Mouse (Mus musculus) limb, embryonic 11.5 days (tissue): ENCODE data around the gene Ap4b1. TPM values are rescaled to one million over a fixed set of nuclear protein-coding genes. Genes with fewer than 3 reads are reported as not detected.
"Not testable (repeated sequence)": the region's sequence is repeated elsewhere in the genome, so short reads cannot be mapped to it uniquely, and the experiment has no call there.

Experiments used
- ATAC-seq: fragments of 200-750 bp; cut with Nextera tagmentation; 2 replicates; pipeline ENCODE4 v1.8.0; 2017; ENCODE audit warnings: low read depth; ENCODE audit not compliant: insufficient number of reproducible peaks, low FRiP score, low TSS enrichment
- DNase-seq: peaks from one replicate; pipeline ENCODE4 v3.0.0-alpha.2; 2015; ENCODE audit warnings: low spot score
- H3K27ac ChIP-seq: fragments of 300-500 bp; sonication (generic); replicated peaks from 2 replicates; pipeline ENCODE4 v1.5.1; 2014; ENCODE audit warnings: low read depth, mild to moderate bottlenecking, low read length
- H3K27me3 ChIP-seq: fragments of 300-500 bp; sonication (generic); 2 replicates; pipeline ENCODE4 v1.6.1; 2014; ENCODE audit warnings: mild to moderate bottlenecking, low read length, mixed read lengths; ENCODE audit not compliant: control insufficient read depth, insufficient read depth
- H3K36me3 ChIP-seq: fragments of 300-500 bp; sonication (generic); 2 replicates; pipeline ENCODE4 v1.6.1; 2014; ENCODE audit warnings: mild to moderate bottlenecking, low read length, moderate library complexity, mixed read lengths; ENCODE audit not compliant: control insufficient read depth, insufficient read depth
- H3K4me1 ChIP-seq: fragments of 300-500 bp; sonication (generic); 2 replicates; pipeline ENCODE4 v1.6.1; 2014; ENCODE audit warnings: low read length, mixed read lengths; ENCODE audit not compliant: control insufficient read depth, insufficient read depth
- H3K4me2 ChIP-seq: fragments of 300-500 bp; sonication (generic); 2 replicates; pipeline ENCODE4 v1.6.1; 2014; ENCODE audit warnings: low read depth, mild to moderate bottlenecking, moderate library complexity; ENCODE audit not compliant: severe bottlenecking
- H3K4me3 ChIP-seq: fragments of 300-500 bp; sonication (generic); 2 replicates; pipeline ENCODE4 v1.5.1; 2014; ENCODE audit warnings: low read depth, low read length
- H3K9ac ChIP-seq: fragments of 300-500 bp; sonication (generic); 2 replicates; pipeline ENCODE4 v1.6.1; 2014; ENCODE audit warnings: mild to moderate bottlenecking, low read length
- H3K9me3 ChIP-seq: fragments of 300-500 bp; sonication (generic); 2 replicates; pipeline ENCODE4 v1.6.1; 2016; ENCODE audit warnings: low read length; ENCODE audit not compliant: control insufficient read depth
- WGBS: fragments of 180-500 bp; shearing (Covaris S2); extraction: QIAGEN DNeasy Blood & Tissue Kit; methylation state at CpG from one replicate; pipeline ENCODE4 v1.1.7; 2014; 5-methylcytosine and 5-hydroxymethylcytosine counted together
- polyA plus RNA-seq: library from polyadenylated mRNA; unstranded; fragments of >200 nt; fragmentation: Nextera tagmentation; extraction: Ambion mirVana; gene quantifications from 2 replicates; pipeline ENCODE4 v1.2.1, GENCODE M21; 2014

Ap4b1 gene
- polyA plus RNA-seq, 1 experiment from 2014 or later, result 22.8 TPM

DNA sequence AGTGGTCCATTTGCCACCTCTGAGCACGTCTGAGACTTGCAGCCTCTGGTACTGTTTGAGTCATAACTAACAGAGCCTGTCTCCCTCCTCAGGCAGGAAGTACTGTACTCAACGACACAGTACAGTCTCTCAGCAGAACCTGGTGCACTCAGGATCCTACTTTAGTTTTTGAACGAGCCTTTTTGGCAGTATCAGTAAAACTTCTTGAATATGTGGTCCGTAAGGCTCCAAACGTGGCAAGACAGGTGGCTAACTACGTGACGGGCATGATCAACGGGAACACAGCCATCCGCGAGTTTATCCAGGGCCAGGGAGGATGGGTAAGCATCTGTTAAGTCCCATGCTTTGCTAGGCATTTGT lies 26.6 kb downstream of the Ap4b1 start:
- no peak for ATAC-seq
- no peak for DNase-seq
- 82% methylated on average over 10 of the region's 10 CpGs for WGBS

GRCm38 (mm10) chr3:103836453-103836852 lies 27.1 kb downstream of the Ap4b1 start:
- Histone ChIP-seq H3K9me3 (no peaks in the 10 kb centered on the region), H3K4me1 (no peaks in the 10 kb centered on the region), H3K36me3 (no peaks in the 10 kb centered on the region), H3K4me3 (no peak overlapping the region), H3K9ac (no peak overlapping the region), H3K27me3 (no peaks in the 10 kb centered on the region), H3K27ac (no peak overlapping the region), H3K4me2 (no peak overlapping the region)
- DNase-seq (no peak), ATAC-seq (no peak)
- WGBS, result 98% methylated on average over 5 of the region's 5 CpGs

More for the DNA sequence above, 26.6 kb downstream of the Ap4b1 start:
- Histone ChIP-seq H3K4me1 (no peaks in the 10 kb centered on the region), H3K9me3 (no peaks in the 10 kb centered on the region), H3K27ac (no peak overlapping the region), H3K27me3 (no peaks in the 10 kb centered on the region), H3K4me3 (no peak overlapping the region), H3K9ac (no peak overlapping the region), H3K4me2 (no peak overlapping the region), H3K36me3 (no peaks in the 10 kb centered on the region)

GRCm38 (mm10) chr3:103839711-103840110 lies 30.4 kb downstream of the Ap4b1 start:
- no peak for ATAC-seq
- H3K9ac ChIP-seq, result no peak overlapping the region
- no peak for DNase-seq
- H3K4me1 ChIP-seq, result no peaks in the 10 kb centered on the region
- H3K4me2 ChIP-seq, result no peak overlapping the region
- no peaks in the 10 kb centered on the region for H3K27me3 ChIP-seq
- H3K27ac ChIP-seq, result no peak overlapping the region
- no peaks in the 10 kb centered on the region for H3K36me3 ChIP-seq
- H3K4me3 ChIP-seq, result no peak overlapping the region
- no peaks in the 10 kb centered on the region for H3K9me3 ChIP-seq
- 93% methylated on average over 6 of the region's 6 CpGs for WGBS

DNA sequence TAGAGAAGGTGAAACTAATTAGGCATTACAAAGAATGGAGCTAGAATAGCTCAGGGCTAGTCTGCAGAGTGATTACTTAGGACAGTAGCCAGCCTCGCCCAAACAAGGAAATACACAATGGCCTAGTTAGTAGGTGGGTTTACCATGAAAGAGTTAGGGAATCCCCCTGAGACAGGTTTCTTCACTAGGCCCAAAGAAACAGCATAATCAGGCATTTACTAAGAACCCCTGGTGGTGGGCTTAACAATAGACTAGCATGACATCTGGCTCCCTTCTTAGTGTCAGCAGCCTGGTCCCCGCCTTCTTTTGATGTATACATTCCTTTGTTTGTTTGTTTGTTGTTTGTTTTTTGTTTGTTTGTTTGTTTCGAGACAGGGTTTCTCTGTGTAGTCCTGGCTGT lies 30.9 kb downstream of the Ap4b1 start:
- not testable (repeated sequence) for H3K4me2 ChIP-seq, H3K36me3 ChIP-seq, H3K4me1 ChIP-seq, H3K27me3 ChIP-seq, H3K4me3 ChIP-seq, H3K27ac ChIP-seq, H3K9me3 ChIP-seq, DNase-seq, ATAC-seq, H3K9ac ChIP-seq
- 85% methylated on average over 3 of the region's 3 CpGs for WGBS

GRCm38 (mm10) chr3:103840946-103841345 lies 31.6 kb downstream of the Ap4b1 start:
- not testable (repeated sequence) for ATAC-seq, H3K4me1 ChIP-seq, H3K9ac ChIP-seq, DNase-seq, H3K9me3 ChIP-seq, H3K36me3 ChIP-seq, H3K4me3 ChIP-seq, H3K4me2 ChIP-seq, H3K27ac ChIP-seq, H3K27me3 ChIP-seq
- 95% methylated on average over 7 of the region's 7 CpGs for WGBS

- ATAC-seq, result no peak
- WGBS, result 84% methylated on average over 9 of the region's 9 CpGs
- Histone ChIP-seq H3K27ac (no peak overlapping the region), H3K9me3 (no peaks in the 10 kb centered on the region), H3K4me3 (no peak overlapping the region), H3K4me1 (no peaks in the 10 kb centered on the region), H3K27me3 (no peaks in the 10 kb centered on the region), H3K4me2 (no peak overlapping the region), H3K36me3 (no peaks in the 10 kb centered on the region), H3K9ac (no peak overlapping the region)
- no peak for DNase-seq
Observed at GRCm38 (mm10) chr3:103850644-103851363, 41.5 kb downstream of the Ap4b1 start.

- Histone ChIP-seq H3K4me2 (no peak overlapping the region), H3K9me3 (no peaks in the 10 kb centered on the region), H3K4me3 (no peak overlapping the region), H3K4me1 (no peaks in the 10 kb centered on the region), H3K27ac (no peak overlapping the region), H3K27me3 (no peaks in the 10 kb centered on the region), H3K9ac (no peak overlapping the region), H3K36me3 (no peaks in the 10 kb centered on the region)
- WGBS, result 83% methylated on average over 6 of the region's 6 CpGs
- DNase-seq, result no peak
- no peak for ATAC-seq
Observed at GRCm38 (mm10) chr3:103851481-103851880, 42.2 kb downstream of the Ap4b1 start.

DNA sequence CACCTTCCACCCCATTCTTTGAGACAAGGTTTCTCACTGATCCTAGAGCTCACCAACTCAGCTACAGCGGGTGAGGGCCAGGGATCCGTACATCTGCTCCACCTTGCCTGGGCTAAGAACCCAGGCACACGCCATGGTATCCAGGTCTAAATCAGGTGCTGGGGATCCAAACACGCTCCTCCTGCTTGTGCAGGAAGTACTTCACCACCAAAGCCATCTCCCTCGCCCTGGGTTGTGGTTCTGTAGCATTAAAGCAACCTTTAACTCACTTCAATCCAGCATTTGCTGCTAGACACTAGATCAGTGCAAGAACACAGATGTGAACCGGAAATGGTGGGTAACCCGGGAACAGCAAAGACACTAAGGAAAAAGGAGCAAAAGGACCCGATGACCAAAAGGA lies 42.6 kb downstream of the Ap4b1 start:
- no peak overlapping the region for H3K9ac ChIP-seq
- WGBS, result 85% methylated on average over 8 of the region's 8 CpGs
- no peaks in the 10 kb centered on the region for H3K9me3 ChIP-seq
- no peaks in the 10 kb centered on the region for H3K4me1 ChIP-seq
- H3K36me3 ChIP-seq, result no peaks in the 10 kb centered on the region
- ATAC-seq (no peak), DNase-seq (no peak)
- no peaks in the 10 kb centered on the region for H3K27me3 ChIP-seq
- H3K4me3 ChIP-seq, result no peak overlapping the region
- no peak overlapping the region for H3K4me2 ChIP-seq
- H3K27ac ChIP-seq, result no peak overlapping the region
